Mouse (Mus musculus): ENCODE results near the gene Mospd3. TPM values are rescaled to one million over a fixed set of nuclear protein-coding genes. Genes with fewer than 3 reads are reported as not detected.
A peak's percentile ranks its signal among the peaks of the same experiment; 100 is the strongest.

Mospd3 gene
- 10 to 100 TPM; 24.5 to 34.8 (median 31.0) TPM for polyA plus RNA-seq (2017; shearing (Covaris generic))

GRCm38 (mm10) chr5:137600619-137601364 lies at the start of gene Mospd3:
Gene Mospd3 (minus strand): TSS chr5:137601058.
- ATAC-seq = peak; percentile 93

- no peak for ATAC-seq
Observed at GRCm38 (mm10) chr5:137649669-137650571, 49.1 kb upstream of the Mospd3 start.

GRCm38 (mm10) chr5:137649251-137649650 lies 48.4 kb upstream of the Mospd3 start:
- ATAC-seq = no peak

GRCm38 (mm10) chr5:137647827-137648601 lies 47.2 kb upstream of the Mospd3 start:
- peak; percentile 86 for ATAC-seq

GRCm38 (mm10) chr5:137645652-137646091 lies 44.8 kb upstream of the Mospd3 start, which contains the start of gene Irs3:
Gene Irs3 (minus strand): TSS chr5:137645714.
- ATAC-seq = no peak

GRCm38 (mm10) chr5:137645091-137645651 lies 44.3 kb upstream of the Mospd3 start:
- peak; percentile 51 for ATAC-seq

GRCm38 (mm10) chr5:137644484-137644883 lies 43.6 kb upstream of the Mospd3 start:
- ATAC-seq = no peak

- no peak for ATAC-seq
Observed at GRCm38 (mm10) chr5:137642886-137643285, 42.0 kb upstream of the Mospd3 start.

- no peak for ATAC-seq
Observed at GRCm38 (mm10) chr5:137641054-137641453, 40.2 kb upstream of the Mospd3 start, which contains the start of gene Sap25. Gene Sap25 (plus strand): TSS chr5:137641334.

GRCm38 (mm10) chr5:137639472-137639871 lies 38.6 kb upstream of the Mospd3 start:
- no peak for ATAC-seq

GRCm38 (mm10) chr5:137633397-137634084 lies 32.7 kb upstream of the Mospd3 start:
- no peak for ATAC-seq

- no peak for ATAC-seq
Observed at GRCm38 (mm10) chr5:137631591-137631990, 30.7 kb upstream of the Mospd3 start.

GRCm38 (mm10) chr5:137631171-137631570 lies 30.3 kb upstream of the Mospd3 start:
- ATAC-seq = peak; percentile 56

- ATAC-seq = no peak
Observed at GRCm38 (mm10) chr5:137630602-137631001, 29.7 kb upstream of the Mospd3 start.

- no peak for ATAC-seq
Observed at GRCm38 (mm10) chr5:137629906-137630545, 29.2 kb upstream of the Mospd3 start.

GRCm38 (mm10) chr5:137629306-137629721 lies 28.5 kb upstream of the Mospd3 start:
- no peak for ATAC-seq

GRCm38 (mm10) chr5:137628498-137629305 lies 27.8 kb upstream of the Mospd3 start, which contains the start of the genes Fbxo24, Lrch4 and Gm20605:
Gene Fbxo24 (minus strand): TSS chr5:137629002.
Gene Lrch4 (plus strand): TSS chr5:137629121.
Gene Gm20605 (plus strand): TSS chr5:137629175.
- ATAC-seq = peak; percentile 84

GRCm38 (mm10) chr5:137627991-137628390 lies 27.1 kb upstream of the Mospd3 start:
- no peak for ATAC-seq

- ATAC-seq = no peak
Observed at GRCm38 (mm10) chr5:137623937-137624530, 23.2 kb upstream of the Mospd3 start.
